Mouse (Mus musculus) stomach, postnatal 0 days (tissue): ENCODE results near the gene Sh2d4b.

ENCODE experiments used
- CTCF ChIP-seq: IDR thresholded peaks from 2 replicates; pipeline ENCODE4 v1.5.1; 2016; ENCODE audit warnings: antibody characterized with exemption, low read depth, mild to moderate bottlenecking, moderate library complexity
- EP300 ChIP-seq: optimal IDR thresholded peaks from 2 replicates; pipeline ENCODE3; 2016; ENCODE audit warnings: antibody characterized with exemption

DNA sequence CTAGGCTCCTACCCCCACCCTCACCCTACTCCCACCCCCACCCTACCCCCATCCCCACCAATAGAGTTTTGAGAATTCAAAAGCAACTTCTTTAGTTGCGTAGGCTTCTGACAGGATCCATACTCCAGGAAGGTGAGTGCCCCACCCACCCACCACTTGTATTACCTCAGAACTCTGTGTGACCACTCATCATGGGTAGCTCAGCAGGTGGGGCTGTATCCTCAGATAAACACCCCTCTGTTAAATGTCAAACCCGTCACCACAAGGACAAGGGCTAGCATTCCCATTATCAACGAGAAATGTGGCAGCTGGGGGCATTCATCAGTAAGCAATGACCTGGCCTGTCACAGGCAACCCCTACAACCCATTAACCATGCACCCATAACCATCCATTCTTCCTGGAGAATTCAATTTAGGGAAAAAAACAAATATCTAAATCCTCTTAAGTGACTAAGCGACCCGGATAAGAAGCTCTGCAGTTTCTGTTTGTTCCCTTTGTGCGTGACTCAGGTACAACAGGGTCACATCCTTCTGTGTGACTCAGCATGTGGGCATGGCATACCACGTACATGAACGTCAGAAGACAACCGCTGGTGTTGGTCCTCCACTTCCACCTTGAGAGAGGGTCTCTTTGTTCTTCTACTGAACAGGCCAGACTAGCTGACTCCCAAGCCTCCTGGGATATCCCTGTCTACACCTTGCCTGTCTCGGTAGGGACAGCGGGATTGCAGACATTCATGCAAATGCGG is 9.4 kb upstream of the Sh2d4b start:
- no peak for TF ChIP-seq CTCF
- TF ChIP-seq EP300, result no peak
